Mouse (Mus musculus) left cerebral cortex, adult 2 months (tissue): ENCODE measurements at regions not wholly inside any gene's neighbourhood (a gene's known extent, or its start where the extent isn't known, plus 50 kb on each side); places are given as distances from the start of the nearest gene placed in this dataset.

Experiments
- DNase-seq, 2 experiments: peaks; one replicate each; pipeline ENCODE4 v3.0.0; 2021 to 2022; ENCODE audit warnings: low spot score in 2 of 2, mixed read lengths in 1 of 2; ENCODE audit errors: extremely low spot score in 1 of 2
- H3K27ac ChIP-seq: fragments of 200-600 bp; 2 replicates; pipeline ENCODE4 v1.8.1; 2022
- H3K4me3 ChIP-seq: fragments of 200-600 bp; 2 replicates; pipeline ENCODE4 v1.8.1; 2022
- CTCF ChIP-seq: fragments of 200-600 bp; IDR thresholded peaks from 2 replicates; pipeline ENCODE4 v1.8.1; 2022; ENCODE audit warnings: antibody characterized with exemption, mild to moderate bottlenecking, moderate library complexity
- intact Hi-C: fragments of 180-260 bp; cut with DNase I; formaldehyde crosslinking; loops from one replicate; pipeline ENCODE4 v1.15.1; 2025

DNA sequence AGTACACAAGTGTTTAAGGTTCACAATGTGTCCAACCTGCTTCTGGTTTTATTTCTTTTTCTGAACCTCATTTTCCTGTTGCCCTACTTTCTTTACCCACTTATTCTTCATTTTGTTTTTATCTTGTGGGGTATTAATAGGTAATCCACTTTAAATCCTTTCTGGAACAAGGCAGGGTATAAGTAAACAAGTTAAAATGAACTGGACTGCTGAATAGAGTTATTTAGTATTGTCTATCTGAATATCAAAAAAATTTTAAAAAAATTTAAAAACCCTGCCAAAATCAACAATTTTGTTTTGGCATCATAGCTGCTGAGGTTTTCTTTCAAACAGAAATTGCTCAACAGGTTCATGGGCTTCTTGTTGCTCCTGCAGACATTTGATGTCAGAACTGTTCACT is 170.7 kb upstream of the Cited2 start:
- DNase-seq = no peak
- no peak for TF ChIP-seq CTCF
- H3K27ac ChIP-seq = no peak overlapping the region
- intact Hi-C loops = no loop called here
- no peak overlapping the region for H3K4me3 ChIP-seq

DNA sequence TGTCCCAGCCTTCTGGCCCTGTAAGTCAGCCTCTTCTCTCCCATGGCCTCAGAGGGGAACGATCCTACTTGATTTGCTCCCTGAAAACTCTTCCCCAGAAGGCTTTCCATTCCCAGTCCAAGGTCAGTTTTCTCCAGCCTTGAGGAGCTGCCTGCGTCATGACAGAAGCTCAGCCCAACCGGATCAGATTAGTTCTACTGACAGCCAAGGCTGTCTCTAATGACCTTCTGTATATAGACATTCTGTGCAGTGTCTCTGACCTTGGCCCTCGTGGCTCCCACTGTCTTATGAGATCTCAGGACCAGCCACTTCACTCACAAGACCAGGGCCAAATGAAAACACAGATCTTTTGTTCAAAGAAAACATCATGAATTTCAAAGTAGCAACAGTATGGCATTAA is 166.6 kb upstream of the Cited2 start:
- Histone ChIP-seq H3K4me3 (no peak overlapping the region), H3K27ac (no peak overlapping the region)
- intact Hi-C loops = no loop called here
- TF ChIP-seq CTCF = no peak
- no peak for DNase-seq

DNA sequence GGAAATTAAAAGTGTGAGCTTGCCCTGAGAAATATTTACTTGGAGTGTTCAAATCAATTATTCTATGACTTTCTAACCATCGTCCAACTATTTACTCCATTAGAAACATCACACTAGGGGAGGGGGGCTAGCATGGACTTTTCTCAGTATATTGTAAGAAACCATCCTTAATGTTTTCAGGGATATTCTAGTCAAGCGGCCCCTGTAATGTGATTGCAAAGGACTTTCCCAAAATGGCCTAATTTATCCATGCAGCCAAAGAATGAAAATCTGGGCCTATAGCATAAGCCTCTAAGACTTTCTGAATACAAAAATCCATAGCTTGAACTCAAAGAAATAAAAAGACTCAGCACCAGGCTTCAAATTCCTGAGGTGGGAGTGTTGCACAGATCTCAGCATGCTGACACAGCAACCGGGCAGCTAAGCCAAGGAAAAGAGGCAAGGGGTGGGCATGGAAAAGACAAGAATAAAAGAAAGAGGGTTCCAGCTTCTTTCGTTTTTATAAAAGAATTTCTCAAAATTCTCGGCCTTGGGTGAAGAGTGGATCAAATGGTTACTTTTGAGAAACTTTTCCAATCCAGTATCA is 163.6 kb upstream of the Cited2 start:
- intact Hi-C loops = no loop called here
- no peak for TF ChIP-seq CTCF

DNA sequence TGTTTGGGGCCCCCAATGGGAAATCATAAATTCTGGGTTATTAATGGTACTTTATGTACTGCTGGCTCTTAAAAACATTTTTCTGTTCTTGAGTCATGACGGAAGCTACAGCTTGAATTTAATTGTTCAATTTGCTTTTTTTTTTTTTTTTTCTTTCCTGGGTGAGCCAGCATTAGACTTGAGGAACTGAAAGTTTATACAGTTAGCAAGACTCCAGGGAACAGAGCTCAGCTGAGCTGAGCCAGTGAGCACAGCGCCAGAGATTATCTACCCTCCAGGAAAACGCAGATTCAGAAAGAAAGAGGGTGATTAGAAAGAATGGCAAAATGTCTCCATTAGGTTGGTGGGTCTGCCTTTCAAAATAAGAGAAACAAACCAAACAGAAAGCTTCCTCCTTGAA is 163.0 kb upstream of the Cited2 start:
- no peak for TF ChIP-seq CTCF
- Histone ChIP-seq H3K4me3 (no peak overlapping the region), H3K27ac (no peak overlapping the region)
- intact Hi-C loops = loop anchor here (10.0 kb wide), 1 partner anchor 975 kb away; no protein-coding TSS in a partner anchor
- DNase-seq = no peak

More for the DNA sequence above, 163.6 kb upstream of the Cited2 start:
- no peak for DNase-seq
- no peak overlapping the region for H3K4me3 ChIP-seq
- no peak overlapping the region for H3K27ac ChIP-seq

DNA sequence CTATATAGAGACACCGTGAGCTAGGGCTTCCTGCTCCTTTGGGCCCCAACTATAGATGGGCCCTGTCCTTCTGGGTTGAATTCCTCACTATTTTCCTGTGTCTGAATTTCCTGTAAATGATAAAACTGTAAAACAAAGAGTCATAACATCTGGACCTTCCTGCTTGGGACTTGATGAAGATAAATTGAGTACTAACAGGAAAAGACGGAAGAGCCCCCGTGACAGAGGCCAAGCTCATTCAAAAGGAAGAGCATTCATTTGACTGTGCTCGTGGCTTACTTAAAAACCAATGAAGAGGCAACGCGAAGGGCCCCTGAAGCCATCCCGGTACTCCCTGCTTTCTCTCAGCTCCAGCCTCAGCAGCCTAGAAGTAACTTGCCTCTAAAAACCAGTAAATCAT is 161.6 kb upstream of the Cited2 start:
- intact Hi-C loops = loop anchor here (10.0 kb wide), 1 partner anchor 977 kb away; no protein-coding TSS in a partner anchor

DNA sequence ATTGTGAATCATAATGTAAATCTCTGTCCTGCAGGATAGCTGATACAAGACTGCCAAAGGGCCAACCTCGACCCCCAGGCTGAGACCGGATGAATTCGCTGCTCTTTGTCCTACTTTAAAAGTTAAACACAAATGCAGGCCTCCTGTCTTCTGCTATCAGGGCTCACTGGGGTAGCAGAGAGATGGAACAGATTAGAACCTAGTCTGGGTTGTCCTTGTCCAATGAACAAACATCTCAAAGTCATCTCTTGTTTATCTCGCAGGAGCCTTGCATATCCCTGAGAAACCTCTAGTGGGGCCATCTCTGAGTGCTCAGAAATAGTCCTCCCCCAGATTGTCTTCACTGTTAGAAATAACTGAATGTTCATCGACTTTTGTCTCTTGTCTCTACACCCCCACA is 161.0 kb upstream of the Cited2 start:
- H3K27ac ChIP-seq = no peak overlapping the region
- no peak for DNase-seq
- no peak overlapping the region for H3K4me3 ChIP-seq
- TF ChIP-seq CTCF = no peak
- intact Hi-C loops = loop anchor here (10.0 kb wide), 1 partner anchor 977 kb away; no protein-coding TSS in a partner anchor

More for the DNA sequence above, 161.6 kb upstream of the Cited2 start:
- Histone ChIP-seq H3K27ac (no peak overlapping the region), H3K4me3 (no peak overlapping the region)
- TF ChIP-seq CTCF = no peak
- DNase-seq = no peak

DNA sequence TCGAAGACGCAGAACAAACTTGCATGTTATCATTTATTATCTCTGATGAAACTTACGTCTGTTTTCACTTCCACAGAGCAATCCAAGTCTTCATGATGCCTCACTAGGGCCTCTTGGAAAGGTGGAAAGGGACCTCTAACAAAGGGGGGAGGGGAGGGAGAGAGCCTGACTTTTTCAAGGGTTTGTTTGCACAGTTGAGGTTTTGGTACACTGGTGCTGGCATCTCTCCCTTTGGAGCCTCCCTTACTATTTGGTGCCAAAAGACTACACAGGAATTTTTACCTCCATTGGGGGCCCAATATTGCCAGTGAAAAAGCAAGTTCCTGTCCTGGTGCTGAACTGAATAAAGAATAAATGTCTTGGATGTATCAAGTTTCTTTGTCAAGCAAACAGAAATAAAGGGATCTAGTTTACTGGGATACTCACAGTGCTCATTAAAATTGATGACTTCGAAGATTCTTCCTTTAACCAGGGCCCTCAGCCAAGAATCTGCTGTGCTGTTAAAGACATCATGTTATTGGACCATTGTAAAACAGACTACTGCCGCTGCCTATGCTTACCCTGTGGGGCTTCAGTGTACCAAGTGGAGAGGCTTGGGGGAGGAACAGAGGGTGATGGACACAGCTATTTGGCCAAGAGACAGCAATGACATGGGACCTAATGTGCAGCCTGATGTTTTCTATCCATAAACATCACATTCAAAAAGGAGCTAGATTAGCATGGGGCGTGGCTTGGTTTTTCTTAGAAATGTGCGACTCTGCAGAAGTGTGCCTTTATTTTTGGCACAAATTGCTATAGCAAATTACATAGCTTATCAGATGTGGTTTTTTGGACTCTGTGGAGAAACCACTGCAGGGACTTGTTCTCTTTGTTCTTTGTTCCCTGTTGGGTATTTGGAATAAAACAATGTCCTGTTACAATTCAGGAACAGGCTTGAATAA is 160.3 kb upstream of the Cited2 start:
- intact Hi-C loops = loop anchor here (10.0 kb wide), 1 partner anchor 978 kb away; no protein-coding TSS in a partner anchor
- Histone ChIP-seq H3K4me3 (no peak overlapping the region), H3K27ac (peak overlapping the region; percentile 15)
- TF ChIP-seq CTCF = no peak
- DNase-seq = no peak

DNA sequence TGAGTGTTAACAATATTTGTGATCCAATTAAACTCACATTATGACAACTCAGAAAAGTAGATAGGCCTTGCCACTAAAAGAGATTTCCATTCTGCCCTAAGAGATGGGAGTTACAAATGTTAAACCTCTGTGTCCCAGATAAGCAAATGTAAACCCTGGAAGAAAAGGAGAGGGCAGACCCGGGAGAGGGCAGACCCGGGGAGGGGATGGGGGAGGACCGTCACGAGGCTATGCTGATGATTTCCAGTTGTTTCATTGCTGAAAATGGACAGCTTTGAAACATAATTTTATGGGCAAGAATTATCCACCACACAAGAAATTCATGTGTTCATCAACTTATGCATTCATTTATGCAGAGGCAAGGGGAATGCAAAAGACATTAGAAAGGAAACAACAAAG is 159.7 kb upstream of the Cited2 start:
- Histone ChIP-seq H3K4me3 (no peak overlapping the region), H3K27ac (peak overlapping the region; percentile 15)
- intact Hi-C loops = loop anchor here (10.0 kb wide), 1 partner anchor 979 kb away; no protein-coding TSS in a partner anchor
- no peak for TF ChIP-seq CTCF
- DNase-seq = no peak

DNA sequence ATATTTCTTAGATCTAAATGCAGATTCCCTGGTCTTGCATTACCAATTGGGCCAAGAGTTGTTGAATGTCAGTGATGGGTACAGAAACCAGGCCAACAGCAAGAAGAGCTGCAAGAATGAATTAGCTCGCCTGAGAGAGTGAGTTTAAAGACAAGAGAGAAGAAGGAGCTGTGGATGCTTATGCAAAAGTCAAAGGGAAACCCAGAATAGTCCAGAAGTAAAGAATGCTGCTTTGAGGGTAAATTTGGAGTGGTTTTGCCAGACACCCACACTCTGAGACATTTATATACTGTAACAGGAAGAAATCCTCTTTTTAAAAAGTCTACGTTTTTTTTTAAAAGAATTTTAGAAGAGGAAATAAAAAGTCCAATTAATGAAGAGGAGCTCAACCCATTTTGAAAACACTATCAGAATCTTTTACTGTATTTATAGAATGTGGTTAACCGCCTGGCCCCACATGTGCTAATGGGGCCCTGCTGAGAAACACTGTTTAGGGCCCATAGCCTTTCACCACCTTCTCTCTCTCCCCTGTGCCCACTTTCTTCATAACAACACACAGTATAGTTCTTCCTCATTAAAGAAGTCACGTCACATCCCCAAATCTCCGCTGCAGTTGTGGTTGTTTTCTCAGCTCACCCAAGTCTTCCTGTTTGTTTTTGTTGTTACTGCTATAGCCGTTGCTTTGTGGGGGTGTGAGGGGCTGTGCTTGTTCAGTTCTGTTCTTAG is 158.0 kb upstream of the Cited2 start:
- no peak overlapping the region for H3K4me3 ChIP-seq
- TF ChIP-seq CTCF = no peak
- no peak for DNase-seq
- peak overlapping the region; percentile 65; the same call in 1 of the 2 replicates for H3K27ac ChIP-seq
- intact Hi-C loops = loop anchor here (1.0 to 10.0 kb wide), 3 partner anchors 36 to 980 kb away; partner anchors contain the start of gene Cited2

DNA sequence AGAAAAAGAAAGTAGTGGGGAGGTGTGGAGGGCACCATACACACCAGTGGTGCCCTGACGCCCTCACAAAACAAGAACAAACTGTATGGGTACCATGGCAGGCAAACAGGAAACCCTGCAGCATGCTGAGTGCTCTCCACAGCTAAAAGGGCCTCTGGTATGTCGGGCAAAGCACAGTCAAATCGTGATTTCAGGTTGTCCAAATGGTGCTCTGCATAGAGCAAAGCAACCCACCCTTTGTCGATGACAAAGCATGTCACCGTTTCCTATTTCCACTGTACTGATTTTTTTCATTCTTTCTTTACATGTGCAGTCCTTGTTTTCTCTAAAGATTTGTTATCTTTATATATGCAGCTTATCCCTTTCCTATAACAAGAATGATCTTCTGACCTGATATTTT is 156.0 kb upstream of the Cited2 start:
- Histone ChIP-seq H3K4me3 (no peak overlapping the region), H3K27ac (no peak overlapping the region)
- intact Hi-C loops = loop anchor here (10.0 kb wide), 1 partner anchor 982 kb away; no protein-coding TSS in a partner anchor
- DNase-seq = no peak
- no peak for TF ChIP-seq CTCF

DNA sequence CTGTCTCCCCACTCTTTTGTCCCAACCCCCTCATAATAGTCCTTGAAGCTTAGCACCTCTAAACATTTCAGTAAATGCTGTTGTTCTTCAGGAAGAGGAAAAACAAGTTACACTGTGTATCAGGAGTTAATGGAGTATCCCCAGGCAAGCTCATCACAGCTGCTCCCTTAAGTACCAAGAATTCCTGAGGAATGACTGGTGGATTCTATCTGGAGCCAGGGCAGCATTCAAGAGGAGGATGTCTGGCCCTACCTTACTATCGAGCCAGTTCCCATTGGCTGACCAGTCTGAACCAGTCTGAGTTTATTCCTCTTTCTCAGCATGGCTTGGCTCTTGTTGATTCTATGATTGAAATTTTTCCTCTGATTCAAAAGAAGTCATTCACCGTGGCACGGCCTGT is 155.4 kb upstream of the Cited2 start:
- H3K27ac ChIP-seq = no peak overlapping the region
- no peak overlapping the region for H3K4me3 ChIP-seq
- no peak for TF ChIP-seq CTCF
- intact Hi-C loops = loop anchor here (10.0 kb wide), 1 partner anchor 983 kb away; no protein-coding TSS in a partner anchor
- DNase-seq = no peak
